Mouse (Mus musculus) thymus, adult 2 months (tissue): ENCODE measurements around the gene Baz2b. TPM values are rescaled to one million over a fixed set of nuclear protein-coding genes. Genes with fewer than 3 reads are reported as not detected.

ENCODE experiments used
- DNase-seq: peaks from one replicate; pipeline ENCODE4 v3.0.0; 2021
- H3K27ac ChIP-seq: fragments of 200-500 bp; 2 replicates; pipeline ENCODE4 v1.5.1; 2012; ENCODE audit warnings: low read length, control low read depth; ENCODE audit not compliant: control insufficient read depth, insufficient read depth
- H3K27me3 ChIP-seq: fragments of 200-500 bp; 2 replicates; pipeline ENCODE4 v1.6.1; 2012; ENCODE audit warnings: mild to moderate bottlenecking, low read length, moderate library complexity, mixed read lengths; ENCODE audit not compliant: control insufficient read depth, insufficient read depth
- H3K36me3 ChIP-seq: fragments of 200-500 bp; 2 replicates; pipeline ENCODE4 v1.6.1; 2012; ENCODE audit warnings: mild to moderate bottlenecking, low read length, moderate library complexity; ENCODE audit not compliant: control insufficient read depth, insufficient read depth
- H3K4me1 ChIP-seq: fragments of 200-500 bp; replicated peaks from 2 replicates; pipeline ENCODE4 v1.6.1; 2012; ENCODE audit warnings: low read length; ENCODE audit not compliant: control insufficient read depth, insufficient read depth
- H3K4me3 ChIP-seq: fragments of 200-500 bp; 2 replicates; pipeline ENCODE4 v1.5.1; 2012; ENCODE audit warnings: mild to moderate bottlenecking, low read length, control low read depth, moderate library complexity; ENCODE audit not compliant: control insufficient read depth, insufficient read depth
- CTCF ChIP-seq: fragments of 200-500 bp; IDR thresholded peaks from 2 replicates; pipeline ENCODE4 v1.5.1; 2012; ENCODE audit warnings: mild to moderate bottlenecking, control low read depth, low read length, moderate library complexity, borderline replicate concordance; ENCODE audit not compliant: control insufficient read depth, poor library complexity, insufficient read depth; ENCODE audit errors: extremely low read depth
- POLR2A ChIP-seq: fragments of 200-500 bp; IDR thresholded peaks from 2 replicates; pipeline ENCODE4 v1.6.1; 2012; ENCODE audit warnings: mild to moderate bottlenecking, low read length, control low read depth, moderate library complexity; ENCODE audit not compliant: control insufficient read depth, poor library complexity, insufficient read depth; ENCODE audit errors: extremely low read depth
- WGBS: fragments of 180-500 bp; shearing (Covaris S2); methylation state at CpG from one replicate; pipeline ENCODE4 v1.1.7; 2018; 5-methylcytosine and 5-hydroxymethylcytosine counted together
- polyA plus RNA-seq: library from polyadenylated mRNA; depleted of rRNA; stranded (reverse); fragments of >200 nt; gene quantifications from 2 replicates; pipeline ENCODE4 v1.2.3, GENCODE M21; 2012

Baz2b gene
- polyA plus RNA-seq, 1 experiment, result 25.9 TPM

GRCm38 (mm10) chr2:60216547-60217153 is 7.0 kb upstream of the Baz2b start:
- H3K36me3 ChIP-seq, result no peaks in the 10 kb centered on the region
- WGBS, result 85% methylated on average over 4 of the region's 4 CpGs
- no peaks in the 10 kb centered on the region for H3K27me3 ChIP-seq
- H3K27ac ChIP-seq, result no peak overlapping the region
- no peak for DNase-seq
- peaks cover 8% of the 10 kb centered on the region for H3K4me1 ChIP-seq
- H3K4me3 ChIP-seq, result no peak overlapping the region
- TF ChIP-seq CTCF, result no peak
- no peak for TF ChIP-seq POLR2A

- no peak overlapping the region for H3K27ac ChIP-seq
- peaks cover 8% of the 10 kb centered on the region for H3K4me1 ChIP-seq
- no peaks in the 10 kb centered on the region for H3K27me3 ChIP-seq
- DNase-seq, result no peak
- no peak overlapping the region for H3K4me3 ChIP-seq
- TF ChIP-seq CTCF (no peak), POLR2A (no peak)
- 92% methylated on average over 2 of the region's 2 CpGs for WGBS
- H3K36me3 ChIP-seq, result no peaks in the 10 kb centered on the region
Observed at GRCm38 (mm10) chr2:60214683-60215082, 5.0 kb upstream of the Baz2b start.

- H3K4me3 ChIP-seq, result no peak overlapping the region
- TF ChIP-seq CTCF (no peak), POLR2A (no peak)
- H3K36me3 ChIP-seq, result no peaks in the 10 kb centered on the region
- peaks cover 11% of the 10 kb centered on the region for H3K4me1 ChIP-seq
- no peak for DNase-seq
- H3K27ac ChIP-seq, result no peak overlapping the region
- H3K27me3 ChIP-seq, result no peaks in the 10 kb centered on the region
Observed at GRCm38 (mm10) chr2:60212488-60212887, 2.8 kb upstream of the Baz2b start.

GRCm38 (mm10) chr2:60210821-60211220 is 1.2 kb upstream of the Baz2b start:
- no peaks in the 10 kb centered on the region for H3K27me3 ChIP-seq
- TF ChIP-seq CTCF, result no peak
- no peak for TF ChIP-seq POLR2A
- no peak for DNase-seq

GRCm38 (mm10) chr2:60209122-60209611 is 472 bp downstream of the Baz2b start:
- WGBS, result under 1% methylated on average over 35 of the region's 35 CpGs
- TF ChIP-seq POLR2A (no peak), CTCF (no peak)
- DNase-seq, result peak; percentile 60

More at GRCm38 (mm10) chr2:60210821-60211220, 1.2 kb upstream of the Baz2b start:
- H3K27ac ChIP-seq, result 0 out of 2 replicates have a peak overlapping the region, but pooled peaks have one; percentile 11
- peak overlapping the region; percentile 29 for H3K4me3 ChIP-seq
- H3K36me3 ChIP-seq, result peaks cover 4% of the 10 kb centered on the region; the same call in 1 of the 2 replicates
- WGBS, result 12% methylated on average over 5 of the region's 5 CpGs
- peaks cover 9% of the 10 kb centered on the region for H3K4me1 ChIP-seq

GRCm38 (mm10) chr2:60205795-60206194 is 3.8 kb downstream of the Baz2b start:
- DNase-seq, result no peak
- H3K27ac ChIP-seq, result no peak overlapping the region
- peaks cover 4% of the 10 kb centered on the region; the same call in 1 of the 2 replicates for H3K4me1 ChIP-seq
- TF ChIP-seq POLR2A (no peak), CTCF (no peak)
- WGBS, result 98% methylated on average over 6 of the region's 6 CpGs
- no peaks in the 10 kb centered on the region for H3K27me3 ChIP-seq
- H3K4me3 ChIP-seq, result no peak overlapping the region
- H3K36me3 ChIP-seq, result peaks cover 11% of the 10 kb centered on the region; the same call in 1 of the 2 replicates

More at GRCm38 (mm10) chr2:60209122-60209611, 472 bp downstream of the Baz2b start:
- Histone ChIP-seq H3K27me3 (no peaks in the 10 kb centered on the region), H3K4me1 (peaks cover 7% of the 10 kb centered on the region), H3K27ac (peak overlapping the region; percentile 14; the same call in 1 of the 2 replicates), H3K4me3 (peak overlapping the region; percentile 68), H3K36me3 (peaks cover 11% of the 10 kb centered on the region; the same call in 1 of the 2 replicates)
